ENCODE assay signal across 9 mouse cellular contexts in genomic region chr7:28290165-28290564, GRCm38 (mm10). TPM values are rescaled to one million over a fixed set of nuclear protein-coding genes. Genes with fewer than 3 reads are reported as not detected.
DNase-seq lines count a peak whose midpoint lies in the region; ATAC-seq and TF ChIP-seq lines count a peak whose summit lies in the region.
"Had no signal": no experiment of that assay in that cellular context is flagged by ENCODE, and none has a peak within 500 bp of the region (broad histone marks: within the 10 kb centered on the region; RNA-seq: fewer than 3 reads in every experiment).

No protein-coding gene starts in this region.

- H3K27ac ChIP-seq in heart, embryonic 13.5 days (replicated peaks): no peak overlapping the region
- no peak overlapping the region for H3K27ac ChIP-seq in forebrain, embryonic 12.5 days
- H3K27ac ChIP-seq in liver, embryonic 15.5 days (replicated peaks): no peak overlapping the region

- no peak for TF ChIP-seq CTCF in E14TG2a.4 (conservative IDR thresholded peaks at IDR 0.05; ENCODE audit: low read length)

- H3K4me1 ChIP-seq in heart, embryonic 13.5 days: peaks cover 17% of the 10 kb centered on the region
- H3K4me1 ChIP-seq in E14TG2a.4 (replicated peaks; ENCODE audit: low read depth, low read length): peaks cover 42% of the 10 kb centered on the region
- H3K4me1 ChIP-seq in forebrain, embryonic 12.5 days: peaks cover 39% of the 10 kb centered on the region
- peaks cover 10% of the 10 kb centered on the region; the same call in 1 of the 2 replicates for H3K4me1 ChIP-seq in liver, embryonic 15.5 days (replicated peaks)

- H3K27me3 ChIP-seq in heart, embryonic 13.5 days (replicated peaks): peaks cover 89% of the 10 kb centered on the region
- H3K27me3 ChIP-seq in E14TG2a.4 (ENCODE audit: insufficient read depth, low read length): peaks cover 88% of the 10 kb centered on the region
- peaks cover 70% of the 10 kb centered on the region for H3K27me3 ChIP-seq in forebrain, embryonic 12.5 days
- peaks cover 80% of the 10 kb centered on the region for H3K27me3 ChIP-seq in liver, embryonic 15.5 days
- H3K27me3 ChIP-seq: CH12.LX had no signal

- H3K9ac ChIP-seq in heart, embryonic 13.5 days: peak overlapping the region; percentile 58; the same call in 1 of the 2 replicates
- no peak overlapping the region for H3K9ac ChIP-seq in forebrain, embryonic 12.5 days
- no peak overlapping the region for H3K9ac ChIP-seq in liver, embryonic 15.5 days

- no peak for ATAC-seq in heart, embryonic 13.5 days (ENCODE audit: extremely low read depth, insufficient number of reproducible peaks, low FRiP score, low TSS enrichment)
- 0 out of 2 replicates have a peak, but pooled peaks have one; percentile 10 for ATAC-seq in forebrain, embryonic 12.5 days (ENCODE audit: low FRiP score)
- no peak for ATAC-seq in liver, embryonic 15.5 days (ENCODE audit: insufficient read depth)

- peak overlapping the region; percentile 45 for H3K4me3 ChIP-seq in heart, embryonic 13.5 days
- H3K4me3 ChIP-seq in E14TG2a.4 (replicated peaks; ENCODE audit: low read length): peak overlapping the region; percentile 80
- peak overlapping the region; percentile 26 for H3K4me3 ChIP-seq in forebrain, embryonic 12.5 days (replicated peaks)
- no peak overlapping the region for H3K4me3 ChIP-seq in liver, embryonic 15.5 days (replicated peaks)

- intact Hi-C loops in heart, postnatal 10 days (cut with DNase I): no loop called here

- no peaks in the 10 kb centered on the region for H3K36me3 ChIP-seq in heart, embryonic 13.5 days
- no peaks in the 10 kb centered on the region for H3K36me3 ChIP-seq in E14TG2a.4 (ENCODE audit: insufficient read depth, low read length)
- no peaks in the 10 kb centered on the region for H3K36me3 ChIP-seq in forebrain, embryonic 12.5 days (replicated peaks)
- no peaks in the 10 kb centered on the region for H3K36me3 ChIP-seq in liver, embryonic 15.5 days (replicated peaks)

- peak overlapping the region; percentile 69 for H3K4me2 ChIP-seq in heart, embryonic 13.5 days
- peak overlapping the region; percentile 48 for H3K4me2 ChIP-seq in forebrain, embryonic 12.5 days
- H3K4me2 ChIP-seq in liver, embryonic 15.5 days: peak overlapping the region; percentile 4; the same call in 1 of the 2 replicates

- H3K9me3 ChIP-seq in heart, embryonic 13.5 days: no peaks in the 10 kb centered on the region
- H3K9me3 ChIP-seq in E14TG2a.4 (ENCODE audit: low read length): peaks cover 5% of the 10 kb centered on the region; the same call in 1 of the 2 replicates
- no peaks in the 10 kb centered on the region for H3K9me3 ChIP-seq in forebrain, embryonic 12.5 days
- no peaks in the 10 kb centered on the region for H3K9me3 ChIP-seq in liver, embryonic 15.5 days (replicated peaks)

- no peak for DNase-seq in heart, postnatal 10 days
- no peak for DNase-seq in yolk sac, embryonic 10.5 days (ENCODE audit: low spot score)
- DNase-seq in adrenal gland, postnatal 14 days: no peak
- no peak for DNase-seq in adrenal gland, adult 18-20 months (ENCODE audit: low spot score in 2 of 2)

- WGBS in heart, embryonic 13.5 days: under 1% methylated on average over 18 of the region's 18 CpGs
- under 1% methylated on average over 16 of the region's 18 CpGs for WGBS in forebrain, embryonic 12.5 days
- 5% methylated on average over 18 of the region's 18 CpGs for WGBS in liver, embryonic 15.5 days (ENCODE audit: insufficient replicate concordance)

RNA-seq across cellular contexts. Expression of gene Selenov, which starts 0.8 kb away (rescaled TPM):
- not detected in 2 replicates for polyA plus RNA-seq in heart, embryonic 13.5 days (2015; fragmentation: Nextera tagmentation; extraction: Ambion mirVana)
- total RNA-seq in heart, postnatal 10 days (2021): not detected
- polyA plus RNA-seq in forebrain, embryonic 12.5 days (2016; fragmentation: Nextera tagmentation; extraction: Ambion mirVana): 0.41 and 0.94 TPM in 2 replicates
- polyA plus RNA-seq in liver, embryonic 15.5 days (2015; fragmentation: Nextera tagmentation; extraction: Ambion mirVana): 0.07 TPM in 1 of 2 replicates, not detected in the other
- not detected in 2 replicates for total RNA-seq in adrenal gland, postnatal 14 days (2021)
- not detected for total RNA-seq in adrenal gland, adult 18-20 months (2021)
- total RNA-seq: CH12.LX had no signal

RNA-seq across cellular contexts. Expression of gene Dll3, which starts 11.9 kb away (rescaled TPM):
- polyA plus RNA-seq in heart, embryonic 13.5 days (2015; fragmentation: Nextera tagmentation; extraction: Ambion mirVana): 0.05 and 0.19 TPM in 2 replicates
- total RNA-seq in heart, postnatal 10 days (2021): not detected
- polyA plus RNA-seq in forebrain, embryonic 12.5 days (2016; fragmentation: Nextera tagmentation; extraction: Ambion mirVana): 42.9 and 43.5 TPM in 2 replicates
- polyA plus RNA-seq in liver, embryonic 15.5 days (2015; fragmentation: Nextera tagmentation; extraction: Ambion mirVana): not detected in 2 replicates
- 0.41 and 0.56 TPM in 2 replicates for total RNA-seq in adrenal gland, postnatal 14 days (2021)
- total RNA-seq in adrenal gland, adult 18-20 months (2021): under 1 TPM in 1 of 2 experiments, not detected in 1; 0.35 TPM

RNA-seq across cellular contexts. Expression of gene Eid2b, which starts 12.6 kb away (rescaled TPM):
- polyA plus RNA-seq in heart, embryonic 13.5 days (2015; fragmentation: Nextera tagmentation; extraction: Ambion mirVana): 7.4 and 7.6 TPM in 2 replicates
- 10 to 100 TPM; 10.9 to 11.1 TPM for total RNA-seq in heart, postnatal 10 days (2021)
- polyA plus RNA-seq in forebrain, embryonic 12.5 days (2016; fragmentation: Nextera tagmentation; extraction: Ambion mirVana): 24.1 and 27.8 TPM in 2 replicates
- polyA plus RNA-seq in liver, embryonic 15.5 days (2015; fragmentation: Nextera tagmentation; extraction: Ambion mirVana): 1.7 and 1.8 TPM in 2 replicates
- 14.2 and 14.3 TPM in 2 replicates for total RNA-seq in adrenal gland, postnatal 14 days (2021)
- total RNA-seq in adrenal gland, adult 18-20 months (2021): 10 to 100 TPM in 1 of 2 experiments, 1 to 10 TPM in 1; 9.4 to 10.1 TPM

RNA-seq across cellular contexts. Expression of gene Timm50, which starts 21.7 kb away (rescaled TPM):
- polyA plus RNA-seq in heart, embryonic 13.5 days (2015; fragmentation: Nextera tagmentation; extraction: Ambion mirVana): 114 and 131 TPM in 2 replicates
- total RNA-seq in heart, postnatal 10 days (2021): 10 to 100 TPM; 54.8 to 58.8 TPM
- polyA plus RNA-seq in forebrain, embryonic 12.5 days (2016; fragmentation: Nextera tagmentation; extraction: Ambion mirVana): 189 and 196 TPM in 2 replicates
- polyA plus RNA-seq in liver, embryonic 15.5 days (2015; fragmentation: Nextera tagmentation; extraction: Ambion mirVana): 78.3 and 85.2 TPM in 2 replicates
- 94.7 and 100 TPM in 2 replicates for total RNA-seq in adrenal gland, postnatal 14 days (2021)
- total RNA-seq in adrenal gland, adult 18-20 months (2021): 10 to 100 TPM; 72.4 to 98.0 TPM

RNA-seq across cellular contexts. Expression of gene Eid2, which starts 22.5 kb away (rescaled TPM):
- 1.1 and 1.2 TPM in 2 replicates for polyA plus RNA-seq in heart, embryonic 13.5 days (2015; fragmentation: Nextera tagmentation; extraction: Ambion mirVana)
- 10 to 100 TPM; 17.1 to 17.2 TPM for total RNA-seq in heart, postnatal 10 days (2021)
- polyA plus RNA-seq in forebrain, embryonic 12.5 days (2016; fragmentation: Nextera tagmentation; extraction: Ambion mirVana): 3.8 and 7.1 TPM in 2 replicates
- polyA plus RNA-seq in liver, embryonic 15.5 days (2015; fragmentation: Nextera tagmentation; extraction: Ambion mirVana): 0.52 and 0.75 TPM in 2 replicates
- total RNA-seq in adrenal gland, postnatal 14 days (2021): 27.4 and 29.8 TPM in 2 replicates
- total RNA-seq in adrenal gland, adult 18-20 months (2021): 10 to 100 TPM; 22.3 to 27.8 TPM
- total RNA-seq: CH12.LX had no signal

Comparison
In these comparisons a context has a peak if more than half of its experiments do, and no peak if none do; other contexts are left out.
1. H3K4me2 ChIP-seq: peak in every context shown above with its lines; median percentile 69 in heart, embryonic 13.5 days; 48 in forebrain, embryonic 12.5 days; 4 in liver, embryonic 15.5 days.